In the genomic region with DNA sequence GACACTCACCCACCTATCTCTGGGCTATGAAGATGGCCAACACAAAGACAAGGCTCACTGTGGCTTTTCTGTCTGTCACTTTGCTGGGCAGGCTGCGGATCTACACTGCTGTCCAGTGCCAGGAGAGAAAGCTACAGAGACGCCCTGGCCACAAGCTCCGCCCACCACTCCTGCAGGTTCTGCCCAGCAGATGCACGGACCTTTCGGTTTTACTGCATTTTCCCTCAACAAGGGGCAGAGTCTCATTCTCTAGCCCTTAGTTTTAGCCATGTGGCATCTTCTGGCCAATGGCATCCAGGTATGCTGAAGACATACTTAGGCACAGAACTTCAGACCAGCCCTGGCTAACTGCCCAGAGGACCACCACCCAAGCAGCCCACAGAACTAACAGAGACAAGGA, we compare ENCODE assay signal across 14 mouse cellular contexts. TPM values are rescaled to one million over a fixed set of nuclear protein-coding genes. Genes with fewer than 3 reads are reported as not detected.
DNase-seq lines count a peak whose midpoint lies in the region; ATAC-seq and TF ChIP-seq lines count a peak whose summit lies in the region.
"Had no signal": no experiment of that assay in that cellular context is flagged by ENCODE, and none has a peak within 500 bp of the region (broad histone marks: within the 10 kb centered on the region; RNA-seq: fewer than 3 reads in every experiment).

No protein-coding gene starts in this region.

- H3K36me3 ChIP-seq in megakaryocyte, embryonic 14.5 days (replicated peaks; ENCODE audit: low read length), result peaks cover 80% of the 10 kb centered on the region
- peaks cover 15% of the 10 kb centered on the region for H3K36me3 ChIP-seq in midbrain, postnatal 0 days (ENCODE audit: insufficient read depth, low read length)
- H3K36me3 ChIP-seq: heart, embryonic 15.5 days had no signal

- 64% methylated on average over 5 of the region's 5 CpGs for WGBS in midbrain, postnatal 0 days

- H3K9me3 ChIP-seq in megakaryocyte, embryonic 14.5 days, result no peaks in the 10 kb centered on the region
- no peaks in the 10 kb centered on the region for H3K9me3 ChIP-seq in midbrain, postnatal 0 days (ENCODE audit: low read length)
- H3K9me3 ChIP-seq: heart, embryonic 15.5 days; liver, embryonic 12.5 days had no signal

- ATAC-seq in megakaryocyte, adult 5-6 weeks (ENCODE audit: poor library complexity, severe bottlenecking), result no peak
- no peak for ATAC-seq in midbrain, postnatal 0 days (ENCODE audit: low FRiP score)
- ATAC-seq in monocyte, adult 5-6 weeks (replicated peaks; ENCODE audit: insufficient number of reproducible peaks, low FRiP score, low TSS enrichment, poor library complexity, severe bottlenecking), result no peak
- ATAC-seq: intestine, postnatal 0 days; liver, embryonic 12.5 days had no signal

- no peak for TF ChIP-seq CTCF in gastrocnemius, adult 2 months (IDR thresholded peaks at IDR 0.05)
- TF ChIP-seq CTCF in midbrain, postnatal 0 days (IDR thresholded peaks at IDR 0.05), result no peak

- H3K27me3 ChIP-seq in megakaryocyte, embryonic 14.5 days (replicated peaks), result no peaks in the 10 kb centered on the region
- H3K27me3 ChIP-seq in midbrain, postnatal 0 days (ENCODE audit: insufficient read depth, low read length), result no peaks in the 10 kb centered on the region
- H3K27me3 ChIP-seq: heart, embryonic 15.5 days; liver, embryonic 12.5 days had no signal

- H3K4me2 ChIP-seq in midbrain, postnatal 0 days (ENCODE audit: low read depth, low read length, poor library complexity, severe bottlenecking), result no peak overlapping the region
- H3K4me2 ChIP-seq: heart, embryonic 15.5 days; liver, embryonic 12.5 days had no signal

- H3K9ac ChIP-seq in midbrain, postnatal 0 days (replicated peaks; ENCODE audit: low read length, poor library complexity, severe bottlenecking), result no peak overlapping the region
- H3K9ac ChIP-seq: heart, embryonic 15.5 days; liver, embryonic 12.5 days had no signal

- peak overlapping the region; percentile 40; the same call in 1 of the 2 replicates for H3K27ac ChIP-seq in gastrocnemius, adult 2 months
- H3K27ac ChIP-seq in midbrain, postnatal 0 days (ENCODE audit: low read depth, low read length), result peak overlapping the region; percentile 47
- H3K27ac ChIP-seq: heart, embryonic 15.5 days; liver, embryonic 12.5 days had no signal

- intact Hi-C loops in gastrocnemius, adult 2 months (cut with DNase I), result no loop called here

- peaks cover 93% of the 10 kb centered on the region for H3K4me1 ChIP-seq in megakaryocyte, embryonic 14.5 days
- peaks cover 11% of the 10 kb centered on the region for H3K4me1 ChIP-seq in midbrain, postnatal 0 days (ENCODE audit: insufficient read depth, low read length)

- H3K4me3 ChIP-seq in gastrocnemius, adult 2 months, result no peak overlapping the region
- peak overlapping the region; percentile 19 for H3K4me3 ChIP-seq in megakaryocyte, embryonic 14.5 days (replicated peaks)
- no peak overlapping the region for H3K4me3 ChIP-seq in midbrain, postnatal 0 days (ENCODE audit: low read depth, low read length)
- H3K4me3 ChIP-seq: heart, embryonic 15.5 days; liver, embryonic 12.5 days had no signal

- peak; percentile 19 for DNase-seq in gastrocnemius, adult 2 months
- DNase-seq in gastrocnemius, postnatal 10 days, result no peak
- DNase-seq in cerebellum, postnatal 10 days, result peak; percentile 64 to 69
- DNase-seq in midbrain, postnatal 0 days (ENCODE audit: low spot score), result peak; percentile 34
- DNase-seq in kidney, postnatal 36 days, result no peak
- DNase-seq: adrenal gland, adult 8-10 months; embryo, embryonic 11 days; gastrocnemius, postnatal 25 days had no signal

RNA-seq across cellular contexts. Expression of a gene that starts 4.8 kb away (rescaled TPM):
- total RNA-seq in gastrocnemius, adult 2 months (2021), result 1 to 10 TPM; 6.4 to 7.6 TPM
- total RNA-seq in gastrocnemius, postnatal 10 days (2021), result 10 to 100 TPM in 1 of 2 experiments, 1 to 10 TPM in 1; 8.2 to 12.1 TPM
- 38.3 and 52.6 TPM in 2 replicates for polyA plus RNA-seq in megakaryocyte, embryonic 14.5 days (2012; ENCODE audit: insufficient read depth, low replicate concordance)
- total RNA-seq in megakaryocyte, adult 5-6 weeks (2015), result 2.7 and 3.9 TPM in 2 replicates
- 5.5 and 7.8 TPM in 2 replicates for total RNA-seq in megakaryocyte, adult 5-6 weeks (2017)
- 46.5 and 49.5 TPM in 2 replicates for total RNA-seq in midbrain, postnatal 0 days (2014; rRNA removed)
- polyA plus RNA-seq in midbrain, postnatal 0 days (2015; fragmentation: Nextera tagmentation; extraction: Ambion mirVana), result 77.0 and 80.3 TPM in 2 replicates
- 7.9 to 13.7 TPM (median 8.1 TPM) in 3 replicates for total RNA-seq in monocyte, adult 5-6 weeks (2017)

RNA-seq across cellular contexts. Expression of a gene that starts 15.3 kb away (rescaled TPM):
- total RNA-seq in gastrocnemius, adult 2 months (2021), result 1 to 10 TPM; 1.6 to 2.1 TPM
- total RNA-seq in gastrocnemius, postnatal 10 days (2021), result 1 to 10 TPM; 5.7 to 6.0 TPM
- polyA plus RNA-seq in megakaryocyte, embryonic 14.5 days (2012; ENCODE audit: insufficient read depth, low replicate concordance), result not detected in 2 replicates
- total RNA-seq in megakaryocyte, adult 5-6 weeks (2015), result not detected in 2 replicates
- not detected in 2 replicates for total RNA-seq in megakaryocyte, adult 5-6 weeks (2017)
- 172 and 196 TPM in 2 replicates for total RNA-seq in midbrain, postnatal 0 days (2014; rRNA removed)
- 323 and 327 TPM in 2 replicates for polyA plus RNA-seq in midbrain, postnatal 0 days (2015; fragmentation: Nextera tagmentation; extraction: Ambion mirVana)
- total RNA-seq in monocyte, adult 5-6 weeks (2017), result 0.19 TPM in 1 of 3 replicates, not detected in the others

RNA-seq across cellular contexts. Expression of a gene that starts 39.5 kb away (rescaled TPM):
- total RNA-seq in gastrocnemius, adult 2 months (2021), result 10 to 100 TPM; 16.2 to 17.2 TPM
- total RNA-seq in gastrocnemius, postnatal 10 days (2021), result 10 to 100 TPM; 12.0 to 15.3 TPM
- polyA plus RNA-seq in megakaryocyte, embryonic 14.5 days (2012; ENCODE audit: insufficient read depth, low replicate concordance), result 7.0 and 42.9 TPM in 2 replicates
- total RNA-seq in megakaryocyte, adult 5-6 weeks (2015), result 10.4 and 10.5 TPM in 2 replicates
- 5.6 and 5.7 TPM in 2 replicates for total RNA-seq in megakaryocyte, adult 5-6 weeks (2017)
- total RNA-seq in midbrain, postnatal 0 days (2014; rRNA removed), result 157 and 172 TPM in 2 replicates
- 122 and 134 TPM in 2 replicates for polyA plus RNA-seq in midbrain, postnatal 0 days (2015; fragmentation: Nextera tagmentation; extraction: Ambion mirVana)
- 6.8 to 24.4 TPM (median 11.1 TPM) in 3 replicates for total RNA-seq in monocyte, adult 5-6 weeks (2017)

RNA-seq across cellular contexts. Expression of a gene that starts 49.1 kb away (rescaled TPM):
- 1,000 to 10,000 TPM; 1,155 to 1,439 TPM for total RNA-seq in gastrocnemius, adult 2 months (2021)
- 100 to 1,000 TPM; 789 to 874 TPM for total RNA-seq in gastrocnemius, postnatal 10 days (2021)
- polyA plus RNA-seq in megakaryocyte, embryonic 14.5 days (2012; ENCODE audit: insufficient read depth, low replicate concordance), result 36.5 and 110 TPM in 2 replicates
- 47.0 and 58.7 TPM in 2 replicates for total RNA-seq in megakaryocyte, adult 5-6 weeks (2015)
- 82.3 and 89.4 TPM in 2 replicates for total RNA-seq in megakaryocyte, adult 5-6 weeks (2017)
- 380 and 412 TPM in 2 replicates for total RNA-seq in midbrain, postnatal 0 days (2014; rRNA removed)
- polyA plus RNA-seq in midbrain, postnatal 0 days (2015; fragmentation: Nextera tagmentation; extraction: Ambion mirVana), result 257 and 279 TPM in 2 replicates
- total RNA-seq in monocyte, adult 5-6 weeks (2017), result 103 to 166 TPM (median 150 TPM) in 3 replicates

RNA-seq across cellular contexts. Expression of a gene that starts 49.5 kb away (rescaled TPM):
- 10 to 100 TPM; 38.4 to 39.9 TPM for total RNA-seq in gastrocnemius, adult 2 months (2021)
- 10 to 100 TPM; 37.4 to 39.6 TPM for total RNA-seq in gastrocnemius, postnatal 10 days (2021)
- 4.8 and 12.6 TPM in 2 replicates for polyA plus RNA-seq in megakaryocyte, embryonic 14.5 days (2012; ENCODE audit: insufficient read depth, low replicate concordance)
- total RNA-seq in megakaryocyte, adult 5-6 weeks (2015), result 65.3 and 85.6 TPM in 2 replicates
- 30.1 and 34.0 TPM in 2 replicates for total RNA-seq in megakaryocyte, adult 5-6 weeks (2017)
- 31.8 and 34.1 TPM in 2 replicates for total RNA-seq in midbrain, postnatal 0 days (2014; rRNA removed)
- polyA plus RNA-seq in midbrain, postnatal 0 days (2015; fragmentation: Nextera tagmentation; extraction: Ambion mirVana), result 107 and 118 TPM in 2 replicates
- total RNA-seq in monocyte, adult 5-6 weeks (2017), result 54.7 to 91.7 TPM (median 58.7 TPM) in 3 replicates

Comparison
In these comparisons a context has a peak if more than half of its experiments do, and no peak if none do; other contexts are left out.
1. DNase-seq: peak in gastrocnemius, adult 2 months (single experiment), cerebellum, postnatal 10 days (2 of 2) and midbrain, postnatal 0 days (single experiment); none in gastrocnemius, postnatal 10 days (single experiment) and kidney, postnatal 36 days (0 of 2).
2. RNA of a gene that starts 15.3 kb away (total RNA-seq): 172 to 196 TPM in midbrain, postnatal 0 days; 5.7 to 6.0 TPM in gastrocnemius, postnatal 10 days, 1.6 to 2.1 TPM in gastrocnemius, adult 2 months, not detected in megakaryocyte, adult 5-6 weeks and 0.19 TPM in monocyte, adult 5-6 weeks; every median in the first group is over 10 times any median in the second.